Mouse (Mus musculus) intestine, postnatal 0 days (tissue): ENCODE results near the gene Hnrnpf. TPM values are rescaled to one million over a fixed set of nuclear protein-coding genes. Genes with fewer than 3 reads are reported as not detected.

Source experiments
- ATAC-seq: fragments of 200-750 bp; cut with Nextera tagmentation; 2 replicates; pipeline ENCODE4 v1.8.0; 2017; ENCODE audit warnings: mild to moderate bottlenecking, moderate TSS enrichment, moderate library complexity
- H3K27ac ChIP-seq: fragments of 300-500 bp; sonication (generic); 2 replicates; pipeline ENCODE4 v1.5.1; 2014; ENCODE audit warnings: mild to moderate bottlenecking, low read depth, low read length, moderate library complexity
- H3K27me3 ChIP-seq: fragments of 300-500 bp; sonication (generic); replicated peaks from 2 replicates; pipeline ENCODE4 v1.6.1; 2014; ENCODE audit warnings: low read length, mixed read lengths; ENCODE audit not compliant: control insufficient read depth, insufficient read depth
- H3K36me3 ChIP-seq: fragments of 300-500 bp; sonication (generic); 2 replicates; pipeline ENCODE4 v1.6.1; 2014; ENCODE audit warnings: mild to moderate bottlenecking, moderate library complexity; ENCODE audit not compliant: control insufficient read depth, insufficient read depth
- H3K4me1 ChIP-seq: fragments of 300-500 bp; sonication (generic); replicated peaks from 2 replicates; pipeline ENCODE4 v1.6.1; 2014; ENCODE audit warnings: antibody characterized with exemption, low read length, mixed read lengths; ENCODE audit not compliant: control insufficient read depth, insufficient read depth
- H3K4me2 ChIP-seq: fragments of 300-500 bp; sonication (generic); replicated peaks from 2 replicates; pipeline ENCODE4 v1.6.1; 2014; ENCODE audit warnings: low read depth, mild to moderate bottlenecking, moderate library complexity
- H3K4me3 ChIP-seq: fragments of 300-500 bp; sonication (generic); 2 replicates; pipeline ENCODE4 v1.5.1; 2014; ENCODE audit warnings: low read depth, low read length
- H3K9ac ChIP-seq: fragments of 300-500 bp; sonication (generic); 2 replicates; pipeline ENCODE4 v1.6.1; 2014; ENCODE audit warnings: mild to moderate bottlenecking, low read depth, low read length
- H3K9me3 ChIP-seq: fragments of 300-500 bp; sonication (generic); 2 replicates; pipeline ENCODE4 v1.6.1; 2016; ENCODE audit warnings: mixed run types; ENCODE audit not compliant: control insufficient read depth
- CTCF ChIP-seq: sonication (generic); IDR thresholded peaks from 2 replicates; pipeline ENCODE4 v1.5.1; 2016; ENCODE audit warnings: low read depth, mild to moderate bottlenecking, control low read depth, antibody characterized with exemption, moderate library complexity
- WGBS: fragments of 180-500 bp; shearing (Covaris S2); extraction: QIAGEN DNeasy Blood & Tissue Kit; methylation state at CpG from one replicate; pipeline ENCODE4 v1.1.7; 2014; 5-methylcytosine and 5-hydroxymethylcytosine counted together
- microRNA-seq: library from miRNA; unstranded; fragments of <30 nt; microRNA quantifications from one replicate; pipeline ENCODE4, GENCODE M21; 2016
- polyA plus RNA-seq: library from polyadenylated mRNA; unstranded; fragments of >200 nt; fragmentation: Nextera tagmentation; extraction: Ambion mirVana; gene quantifications from 2 replicates; pipeline ENCODE4 v1.2.1, GENCODE M21; 2015

Gene Hnrnpf
- polyA plus RNA-seq, 1 experiment from 2014 or later = 340 TPM

DNA sequence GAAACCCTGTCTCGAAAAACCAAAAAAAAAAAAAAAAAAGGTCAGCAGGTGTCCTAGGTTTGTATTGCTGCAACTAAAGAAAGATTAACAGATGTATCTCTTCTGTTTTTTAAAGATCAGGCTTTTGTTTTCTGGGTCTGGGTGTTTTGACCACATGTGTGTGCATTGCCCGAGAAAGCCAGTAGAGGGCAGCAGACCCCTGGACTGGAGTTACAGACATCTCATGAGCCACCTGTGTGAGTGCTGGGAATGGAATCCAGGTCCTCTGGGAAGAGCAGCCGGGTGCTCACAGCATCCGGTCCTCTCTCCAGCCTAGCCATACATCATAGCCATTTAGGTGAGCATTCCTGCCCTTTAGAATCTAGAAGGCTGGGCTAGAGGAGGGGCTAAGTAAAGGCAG lies 52.2 kb downstream of the Hnrnpf start:
- Histone ChIP-seq H3K27ac (no peak overlapping the region), H3K4me2 (no peak overlapping the region), H3K27me3 (no peaks in the 10 kb centered on the region), H3K4me1 (no peaks in the 10 kb centered on the region), H3K9ac (no peak overlapping the region), H3K4me3 (no peak overlapping the region), H3K9me3 (no peaks in the 10 kb centered on the region), H3K36me3 (no peaks in the 10 kb centered on the region)
- no peak for ATAC-seq
- TF ChIP-seq CTCF = peak; percentile 46
- WGBS = 85% methylated on average over 4 of the region's 4 CpGs

DNA sequence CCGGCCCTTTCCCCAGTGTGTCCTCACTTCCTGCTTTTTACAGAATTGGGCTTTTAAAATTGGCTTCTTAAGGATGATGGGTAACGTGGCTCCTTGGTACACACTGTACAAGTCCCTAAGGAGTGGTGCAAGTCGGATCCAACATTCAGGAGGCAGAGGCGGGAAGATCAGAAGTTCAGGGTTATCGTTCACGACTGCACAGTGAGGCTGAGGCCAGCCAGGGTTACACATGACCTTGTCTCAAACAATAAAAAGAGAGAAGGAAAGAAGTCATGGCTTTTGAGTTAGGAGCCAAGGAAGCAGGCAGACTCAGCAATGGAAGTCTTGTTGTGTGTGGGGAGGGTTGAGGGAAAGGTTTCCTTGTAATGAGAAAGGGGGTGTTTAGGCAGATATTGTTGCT lies 56.0 kb downstream of the Hnrnpf start:
- no peak for TF ChIP-seq CTCF
- Histone ChIP-seq H3K4me3 (no peak overlapping the region), H3K9me3 (no peaks in the 10 kb centered on the region), H3K4me2 (no peak overlapping the region), H3K4me1 (no peaks in the 10 kb centered on the region), H3K27ac (no peak overlapping the region), H3K27me3 (no peaks in the 10 kb centered on the region), H3K9ac (no peak overlapping the region), H3K36me3 (no peaks in the 10 kb centered on the region)
- WGBS = 51% methylated on average over 6 of the region's 6 CpGs
- ATAC-seq = no peak

GRCm38 (mm10) chr6:117956851-117957501 lies 56.9 kb downstream of the Hnrnpf start:
- no peak overlapping the region for H3K9ac ChIP-seq
- no peaks in the 10 kb centered on the region for H3K27me3 ChIP-seq
- H3K27ac ChIP-seq = no peak overlapping the region
- no peaks in the 10 kb centered on the region for H3K4me1 ChIP-seq
- peak overlapping the region; percentile 21; the same call in 1 of the 2 replicates for H3K4me2 ChIP-seq
- H3K4me3 ChIP-seq = no peak overlapping the region
- no peaks in the 10 kb centered on the region for H3K9me3 ChIP-seq
- 19% methylated on average over 14 of the region's 14 CpGs for WGBS
- H3K36me3 ChIP-seq = no peaks in the 10 kb centered on the region
- ATAC-seq = 0 out of 2 replicates have a peak, but pooled peaks have one; percentile 22
- peak; percentile 40 for TF ChIP-seq CTCF

GRCm38 (mm10) chr6:117963201-117963600 lies 63.1 kb downstream of the Hnrnpf start:
- Histone ChIP-seq H3K36me3 (no peaks in the 10 kb centered on the region), H3K27me3 (no peaks in the 10 kb centered on the region), H3K4me2 (no peak overlapping the region), H3K9me3 (no peaks in the 10 kb centered on the region), H3K9ac (no peak overlapping the region), H3K27ac (no peak overlapping the region), H3K4me1 (no peaks in the 10 kb centered on the region), H3K4me3 (no peak overlapping the region)
- ATAC-seq = no peak
- peak; percentile 36; the same call in 1 of the 2 replicates for TF ChIP-seq CTCF
- WGBS = 84% methylated on average over 3 of the region's 3 CpGs

DNA sequence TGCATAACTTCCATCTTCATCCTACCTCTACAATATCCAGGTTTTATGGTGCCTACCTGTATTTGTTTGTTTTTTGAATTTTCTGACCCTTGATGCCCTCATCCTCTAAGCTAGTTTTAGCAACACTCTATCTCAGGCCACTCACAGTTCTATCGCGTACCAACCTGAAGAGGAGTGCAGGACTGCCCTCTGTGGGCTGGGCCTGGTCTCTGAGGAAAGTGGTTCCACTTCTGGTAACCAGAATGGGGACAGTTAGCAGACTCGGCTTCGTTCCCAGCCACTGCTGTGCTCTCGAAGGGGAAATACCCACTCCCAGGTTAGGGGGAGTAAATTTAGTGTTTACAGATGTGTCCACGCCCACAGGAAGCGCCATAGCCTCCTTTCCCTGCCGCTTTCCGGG lies 66.6 kb downstream of the Hnrnpf start:
- WGBS = 32% methylated on average over 9 of the region's 9 CpGs
- Histone ChIP-seq H3K9me3 (no peaks in the 10 kb centered on the region), H3K27me3 (no peaks in the 10 kb centered on the region), H3K4me2 (no peak overlapping the region), H3K4me3 (no peak overlapping the region), H3K9ac (no peak overlapping the region), H3K4me1 (no peaks in the 10 kb centered on the region), H3K36me3 (no peaks in the 10 kb centered on the region), H3K27ac (no peak overlapping the region)
- TF ChIP-seq CTCF = peak; percentile 50
- no peak for ATAC-seq

Small RNA genes within 50 kb of the gene (microRNA-seq; reads per million reads assigned to microRNA genes)
- gene Gm25535 = not detected

Other genes starting within 250 kb of the Hnrnpf start
- gene Zfp637, start 59.1 kb upstream of the Hnrnpf start, polyA plus RNA-seq = 46.1 and 51.3 TPM in 2 replicates
- gene Zfp239, start 38.2 kb upstream of the Hnrnpf start, polyA plus RNA-seq = 2.9 and 3.1 TPM in 2 replicates
- 0.27 and 0.55 TPM in 2 replicates for gene Fxyd4, start 37.4 kb downstream of the Hnrnpf start, polyA plus RNA-seq
- gene Rasgef1a, start 111.1 kb downstream of the Hnrnpf start, polyA plus RNA-seq = 0.07 and 0.25 TPM in 2 replicates
- gene Csgalnact2, start 238.8 kb downstream of the Hnrnpf start, polyA plus RNA-seq = 7.0 and 8.0 TPM in 2 replicates